Mouse (Mus musculus) cerebellum, postnatal 10 days (tissue): ENCODE measurements around the gene Zdhhc14.
A peak's percentile ranks its signal among the peaks of the same experiment; 100 is the strongest.

Experiments
- DNase-seq, 2 experiments: peaks; one replicate each; pipeline ENCODE4 v3.0.0; 2021; ENCODE audit warnings: mixed read lengths in 2 of 2

Zdhhc14 gene

GRCm38 (mm10) chr17:5675951-5676350 lies 183.6 kb downstream of the Zdhhc14 start:
- DNase-seq, result peak in 1 of 2 experiments; percentile 26

- DNase-seq, result no peak
These were observed 187.0 kb downstream of the Zdhhc14 start for GRCm38 (mm10) chr17:5679315-5679714.

- DNase-seq, result no peak
These were observed 193.0 kb downstream of the Zdhhc14 start for GRCm38 (mm10) chr17:5685324-5685723.

GRCm38 (mm10) chr17:5687810-5688209 lies 195.5 kb downstream of the Zdhhc14 start:
- DNase-seq, result peak in 1 of 2 experiments; percentile 26

GRCm38 (mm10) chr17:5688222-5688621 lies 195.9 kb downstream of the Zdhhc14 start:
- DNase-seq, result no peak

- no peak for DNase-seq
These were observed 196.3 kb downstream of the Zdhhc14 start for GRCm38 (mm10) chr17:5688669-5689068.

- peak; percentile 18 to 19 for DNase-seq
These were observed 198.6 kb downstream of the Zdhhc14 start for GRCm38 (mm10) chr17:5690746-5691535.

DNA sequence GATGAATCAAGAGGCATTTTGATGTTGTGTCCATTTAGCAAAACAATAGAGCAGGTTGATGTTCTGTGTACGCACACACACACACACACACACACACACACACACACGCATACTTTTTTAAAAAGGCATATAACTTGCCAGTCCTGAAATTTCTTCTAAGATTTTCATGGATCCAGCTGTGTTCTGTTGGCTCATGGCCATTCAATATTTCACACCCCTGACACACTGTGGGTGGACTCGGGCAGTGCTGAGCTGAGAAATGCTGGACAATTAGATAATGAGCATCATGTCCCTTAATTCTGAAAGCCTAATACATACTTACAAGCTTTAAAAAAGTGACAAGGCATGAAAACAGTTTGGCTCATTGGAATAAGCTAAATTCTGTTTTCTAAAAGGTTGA lies 200.3 kb downstream of the Zdhhc14 start:
- DNase-seq, result no peak

- DNase-seq, result peak; percentile 9 to 16
These were observed 200.9 kb downstream of the Zdhhc14 start for GRCm38 (mm10) chr17:5693256-5693655.

- peak in 1 of 2 experiments; percentile 26 for DNase-seq
These were observed 206.2 kb downstream of the Zdhhc14 start for GRCm38 (mm10) chr17:5698447-5699096.

DNA sequence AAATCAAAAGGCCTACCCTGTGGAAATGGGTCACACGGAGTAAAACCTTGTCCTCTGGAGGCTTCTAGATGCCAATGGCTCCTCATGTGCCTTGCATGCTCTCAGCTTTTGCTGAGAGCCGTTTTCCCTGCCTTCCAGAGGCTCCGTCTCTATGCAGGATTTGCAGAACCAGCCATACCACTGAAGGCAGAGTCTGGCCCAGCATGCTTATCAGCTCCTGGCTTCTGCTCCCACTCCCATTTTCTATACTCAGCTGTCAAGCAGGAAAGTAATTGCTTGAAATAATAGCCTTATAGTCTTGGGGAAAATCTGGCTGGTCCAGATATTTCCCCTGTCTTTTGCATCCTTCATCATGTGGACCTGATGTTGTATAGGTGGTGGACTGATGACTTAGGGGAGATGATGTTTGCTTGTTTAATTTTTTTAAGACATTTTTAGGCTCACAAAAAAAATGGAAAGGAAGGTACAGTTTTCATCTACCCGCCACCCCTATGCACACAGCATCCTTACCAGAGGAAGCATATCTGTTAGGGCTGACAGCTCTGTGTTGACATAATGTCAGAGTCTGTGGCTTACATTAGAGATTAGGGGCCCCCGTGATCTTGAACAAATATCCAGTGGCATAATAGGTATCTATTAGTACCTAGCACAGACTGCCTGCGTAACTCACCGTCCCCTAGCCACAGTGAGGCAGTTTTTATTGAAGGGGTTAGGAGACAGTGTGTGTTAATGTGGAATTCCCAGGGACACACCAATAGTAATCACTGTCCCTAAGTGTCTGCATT lies 218.2 kb downstream of the Zdhhc14 start:
- no peak for DNase-seq

GRCm38 (mm10) chr17:5711861-5712260 lies 219.5 kb downstream of the Zdhhc14 start:
- no peak for DNase-seq

- DNase-seq, result no peak
These were observed 220.8 kb downstream of the Zdhhc14 start for GRCm38 (mm10) chr17:5713141-5713540.

GRCm38 (mm10) chr17:5716912-5717311 lies 224.6 kb downstream of the Zdhhc14 start:
- no peak for DNase-seq

DNA sequence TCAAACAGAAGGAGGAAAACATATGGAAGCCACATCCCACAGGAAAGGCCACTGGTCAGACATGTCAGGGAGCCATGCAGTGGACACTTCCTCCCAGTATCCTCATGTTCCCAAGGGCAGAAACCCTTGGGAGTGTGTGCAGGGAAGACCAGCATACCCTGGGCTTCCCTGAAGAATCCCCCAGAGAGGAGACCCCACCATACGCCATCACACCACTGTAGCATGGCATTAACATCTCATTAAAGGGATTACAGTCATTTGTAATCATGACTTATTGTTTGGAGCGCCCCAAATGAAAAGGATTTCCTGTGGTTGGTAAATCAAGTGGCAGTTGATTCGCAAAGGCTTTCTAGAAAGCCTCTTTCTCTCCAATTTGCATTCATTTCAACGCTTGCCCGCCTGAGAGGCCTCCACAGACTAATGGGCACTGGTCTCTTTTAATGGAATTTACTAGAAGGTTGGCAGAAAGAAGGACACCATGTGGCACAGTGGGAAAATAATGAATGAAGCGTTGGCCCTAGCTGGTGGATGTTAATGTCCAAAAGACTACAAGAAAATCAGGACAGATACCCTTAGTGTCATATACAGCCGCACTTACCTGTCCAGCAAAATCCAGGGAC lies 226.5 kb downstream of the Zdhhc14 start:
- DNase-seq, result no peak

GRCm38 (mm10) chr17:5722802-5723201 lies 230.4 kb downstream of the Zdhhc14 start:
- DNase-seq, result no peak

DNA sequence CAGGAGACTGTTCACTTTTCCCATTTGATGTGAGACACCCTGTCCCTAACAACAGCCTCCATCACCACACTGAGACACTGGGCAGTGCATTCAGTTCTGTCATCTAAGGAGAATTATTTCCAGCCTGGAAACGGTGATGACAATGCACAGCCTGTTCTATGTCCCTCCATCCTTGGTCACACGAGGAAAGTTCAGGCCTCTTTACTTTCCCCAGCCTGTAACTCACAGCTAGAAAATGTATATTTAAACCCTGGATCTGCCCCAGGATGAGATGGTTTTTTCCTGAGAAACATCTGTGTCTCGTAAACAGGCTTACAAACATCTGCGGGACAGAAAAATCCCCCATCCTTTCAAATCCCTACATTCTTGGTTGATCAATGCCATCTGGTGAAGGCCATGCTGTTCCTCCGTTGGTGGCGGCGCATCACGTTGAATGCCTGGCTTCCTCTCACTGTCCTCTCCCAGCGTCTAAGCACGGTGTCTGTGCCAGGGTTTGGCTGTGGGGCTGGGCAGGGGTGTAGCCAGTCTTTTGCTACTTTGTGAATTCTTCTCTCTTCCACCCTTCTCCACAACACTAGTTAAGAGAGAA lies 231.3 kb downstream of the Zdhhc14 start:
- no peak for DNase-seq

GRCm38 (mm10) chr17:5729587-5730125 lies 237.3 kb downstream of the Zdhhc14 start:
- no peak for DNase-seq

- DNase-seq, result no peak
These were observed 238.2 kb downstream of the Zdhhc14 start for GRCm38 (mm10) chr17:5730538-5730937.

- DNase-seq, result peak; percentile 71 to 77
These were observed 241.0 kb downstream of the Zdhhc14 start for GRCm38 (mm10) chr17:5733400-5733799.

DNA sequence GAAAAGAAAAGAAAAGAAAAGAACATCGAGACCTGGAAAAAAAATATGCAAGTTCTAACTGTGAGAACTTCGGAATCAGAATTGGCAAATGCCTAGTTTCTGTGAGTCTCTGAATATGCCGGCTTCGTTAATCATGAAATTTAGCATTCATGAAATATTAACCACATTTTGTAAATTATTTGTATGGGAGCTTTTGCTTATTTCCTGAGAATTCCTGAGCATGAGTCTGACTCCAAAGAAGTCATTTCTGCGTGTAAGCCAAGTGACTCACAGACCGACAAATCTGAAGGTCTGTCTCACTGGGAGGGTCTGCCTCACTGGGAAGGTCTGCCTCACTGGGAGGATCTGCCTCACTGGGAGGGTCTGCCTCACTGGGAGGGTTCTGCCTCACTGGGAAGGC lies 248.7 kb downstream of the Zdhhc14 start:
- no peak for DNase-seq

DNA sequence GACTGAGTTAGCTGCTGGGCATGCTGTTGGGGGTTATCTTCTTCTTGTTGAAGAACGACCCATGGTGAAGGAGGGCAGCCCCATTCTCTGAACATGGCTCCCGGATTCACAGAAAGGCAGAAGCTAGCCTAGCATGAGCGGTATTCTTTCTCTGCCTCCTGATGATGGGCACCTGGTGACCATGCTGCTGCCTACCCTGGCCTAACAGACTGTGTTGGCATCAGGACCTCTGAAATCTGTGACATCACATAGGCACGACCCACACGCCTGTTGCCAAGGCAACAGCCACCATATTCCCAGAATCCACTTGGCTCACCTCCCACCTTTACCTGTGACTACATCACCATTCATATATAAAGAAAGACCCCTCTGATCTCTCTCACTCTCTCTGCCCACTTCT lies 251.7 kb downstream of the Zdhhc14 start:
- DNase-seq, result no peak
